Mouse (Mus musculus) retina, postnatal 7 days (tissue): ENCODE measurements around the gene Zmynd8.

Experiments used
- DNase-seq: peaks from one replicate; pipeline ENCODE4 v3.0.0-alpha.2; 2012; ENCODE audit warnings: low read depth, low spot score

Zmynd8 gene

DNA sequence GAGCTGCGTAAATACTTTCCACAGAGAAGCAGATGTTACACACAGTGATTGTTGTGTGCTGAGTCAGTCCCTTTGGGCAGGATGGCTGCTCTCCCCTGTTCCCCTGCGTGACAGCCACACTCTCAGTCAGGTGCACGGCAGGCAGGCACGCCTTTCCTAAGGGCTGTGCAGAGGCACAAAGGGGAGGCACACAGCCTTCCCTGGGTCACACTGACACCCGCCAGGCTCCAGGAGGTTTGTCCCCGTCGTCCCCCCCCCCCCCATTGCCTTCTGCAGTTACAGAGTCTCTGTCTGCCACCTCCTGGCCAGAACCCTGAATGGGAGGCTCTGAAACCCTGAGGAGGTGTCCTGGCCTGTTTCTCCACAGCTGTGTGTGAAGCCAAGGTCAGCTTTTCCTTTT is 147.7 kb downstream of the Zmynd8 start:
- peak; percentile 31 for DNase-seq

DNA sequence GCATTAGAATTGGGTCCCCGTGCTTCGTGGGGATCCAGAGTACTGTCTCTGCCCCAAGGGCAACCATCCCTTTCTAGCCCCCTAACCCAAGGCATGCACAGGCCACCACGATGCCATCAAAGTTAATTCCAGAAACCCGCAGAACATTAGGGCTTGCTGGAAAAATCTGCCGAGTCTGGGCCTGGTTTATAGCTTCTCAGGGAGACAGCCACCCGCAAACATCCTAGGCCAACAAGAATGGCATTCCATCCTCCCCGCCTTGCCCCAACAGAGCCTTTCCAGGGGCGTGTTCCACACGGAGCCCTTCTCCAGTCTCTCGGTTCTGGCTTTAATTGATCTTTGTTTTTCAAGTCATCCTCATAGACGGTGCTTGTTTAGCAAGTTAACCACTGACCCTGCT is 150.4 kb downstream of the Zmynd8 start:
- no peak for DNase-seq

DNA sequence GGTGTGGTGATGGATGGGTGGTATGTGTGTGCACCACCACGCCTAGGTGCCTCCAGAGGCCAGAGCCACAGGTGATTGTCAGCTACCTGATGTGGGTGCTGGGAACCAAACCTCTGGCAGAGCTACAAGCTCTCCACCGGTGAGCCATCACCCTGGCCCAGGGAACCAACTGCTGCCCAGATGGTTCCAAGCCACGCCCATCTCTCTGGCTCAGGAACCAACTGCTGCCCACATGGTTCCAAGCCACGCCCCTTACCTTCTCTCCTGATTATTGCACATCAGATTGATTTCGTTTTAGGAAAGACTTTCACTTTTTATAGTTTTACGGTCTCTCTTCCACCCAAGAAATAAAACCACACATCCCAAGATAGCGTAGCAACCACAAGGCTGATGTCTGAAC is 150.8 kb downstream of the Zmynd8 start:
- DNase-seq: no peak

- peak; percentile 55 for DNase-seq
Observed at GRCm38 (mm10) chr2:165745306-165746098, 153.3 kb downstream of the Zmynd8 start.

DNA sequence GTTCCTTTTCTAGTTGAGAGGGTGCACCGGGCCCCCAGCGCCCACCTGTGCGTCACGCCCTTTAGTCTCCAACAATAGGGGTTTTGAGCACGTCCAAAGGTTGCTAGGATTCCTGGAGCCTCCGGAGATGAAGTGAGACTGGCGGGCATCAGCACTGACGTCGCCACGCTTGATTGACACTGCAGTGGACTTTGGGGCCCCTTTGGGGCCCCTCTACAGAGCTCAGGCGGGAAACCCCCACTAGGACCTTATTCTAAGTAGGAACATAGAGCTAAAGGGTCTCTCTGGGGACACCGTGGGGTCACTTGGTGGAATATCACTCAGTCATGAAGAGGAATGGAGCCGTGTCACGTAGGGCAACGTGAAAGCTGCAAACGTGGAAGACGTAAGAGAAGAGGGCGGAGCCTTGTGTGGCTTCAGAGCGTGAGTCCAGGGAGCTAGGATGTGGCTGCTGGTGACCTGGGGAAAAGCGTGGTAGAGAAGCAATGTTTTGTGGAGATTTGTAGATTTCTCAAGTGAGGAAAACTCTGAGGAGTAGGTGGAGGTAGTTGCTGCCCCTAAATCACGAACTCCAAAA is 156.5 kb downstream of the Zmynd8 start:
- no peak for DNase-seq

GRCm38 (mm10) chr2:165741526-165742050 is 157.2 kb downstream of the Zmynd8 start:
- DNase-seq: no peak

GRCm38 (mm10) chr2:165740982-165741381 is 157.8 kb downstream of the Zmynd8 start:
- DNase-seq: no peak

DNA sequence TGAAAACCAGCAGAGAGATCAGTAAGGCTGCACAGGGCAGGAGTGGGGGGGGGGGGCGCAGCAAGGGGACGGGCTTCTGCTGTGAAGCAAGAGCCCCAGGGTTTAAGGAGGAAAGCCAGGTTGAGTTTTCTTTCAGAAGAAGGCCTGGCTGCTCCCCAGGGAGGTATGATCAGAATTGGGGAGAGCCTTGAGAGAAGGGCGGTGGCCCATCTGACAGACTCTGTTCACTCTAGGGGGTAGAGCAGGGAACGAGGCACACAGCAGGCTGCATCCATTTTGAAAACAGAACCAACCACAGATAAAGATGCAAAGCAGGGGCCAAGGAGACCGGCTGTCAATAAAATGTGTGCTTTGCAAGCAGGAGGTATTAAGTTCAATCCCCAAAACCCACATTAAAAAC is 158.4 kb downstream of the Zmynd8 start:
- DNase-seq: no peak

GRCm38 (mm10) chr2:165736297-165736696 is 162.5 kb downstream of the Zmynd8 start:
- DNase-seq: no peak
